8 mouse cellular contexts compared by ENCODE assay signal in genomic region chrX:7947108-7947899, GRCm38 (mm10). TPM values are rescaled to one million over a fixed set of nuclear protein-coding genes. Genes with fewer than 3 reads are reported as not detected.
DNase-seq lines count a peak whose midpoint lies in the region; ATAC-seq and TF ChIP-seq lines count a peak whose summit lies in the region.

TSS of gene Hdac6 (minus strand) at chrX:7947889.

- 0 out of 2 replicates have a peak, but pooled peaks cover 2% of the 10 kb centered on the region for H3K4me1 ChIP-seq in lung, embryonic 16.5 days (replicated peaks; ENCODE audit: control insufficient read depth, insufficient read depth, low read length)
- H3K4me1 ChIP-seq in bone marrow, adult 2 months (ENCODE audit: control insufficient read depth, insufficient read depth, low read length), result no peaks in the 10 kb centered on the region
- no peaks in the 10 kb centered on the region; the same call in 1 of the 2 replicates for H3K4me1 ChIP-seq in liver, embryonic 11.5 days (replicated peaks; ENCODE audit: control insufficient read depth, insufficient read depth, low read length)

- peak within 1 kb of the TSS; percentile 58 for H3K4me3 ChIP-seq in lung, embryonic 16.5 days (ENCODE audit: low read length)
- H3K4me3 ChIP-seq in bone marrow, adult 2 months (replicated peaks; ENCODE audit: control insufficient read depth, low read depth, low read length), result peak within 1 kb of the TSS; percentile 66
- peak within 1 kb of the TSS; percentile 52 for H3K4me3 ChIP-seq in liver, embryonic 11.5 days (ENCODE audit: low read depth, low read length)

- peak within 1 kb of the TSS; percentile 68 for H3K9ac ChIP-seq in lung, embryonic 16.5 days (ENCODE audit: low read length)
- peak within 1 kb of the TSS; percentile 63 for H3K9ac ChIP-seq in liver, embryonic 11.5 days (ENCODE audit: low read depth, low read length)

- H3K36me3 ChIP-seq in lung, embryonic 16.5 days (ENCODE audit: control insufficient read depth, insufficient read depth, low read length), result no peaks in the 10 kb centered on the region
- no peaks in the 10 kb centered on the region for H3K36me3 ChIP-seq in liver, embryonic 11.5 days (ENCODE audit: control insufficient read depth, insufficient read depth, low read length)

- H3K27me3 ChIP-seq in lung, embryonic 16.5 days (ENCODE audit: control insufficient read depth, insufficient read depth, low read depth, low read length), result no peaks in the 10 kb centered on the region
- no peaks in the 10 kb centered on the region for H3K27me3 ChIP-seq in liver, embryonic 11.5 days (replicated peaks; ENCODE audit: control insufficient read depth, insufficient read depth, low read length)

- H3K4me2 ChIP-seq in lung, embryonic 16.5 days (ENCODE audit: low read depth, low read length), result peak within 1 kb of the TSS; percentile 63
- H3K4me2 ChIP-seq in liver, embryonic 11.5 days, result peak within 1 kb of the TSS; percentile 72

- WGBS in lung, embryonic 16.5 days, result 20% methylated on average over 34 of the region's 37 CpGs
- WGBS in bone marrow, adult 2 months, result 14% methylated on average over 36 of the region's 37 CpGs
- 11% methylated on average over 35 of the region's 37 CpGs for WGBS in liver, embryonic 11.5 days

- no peak for TF ChIP-seq POLR2A in bone marrow, adult 2 months (IDR thresholded peaks at IDR 0.05; ENCODE audit: borderline replicate concordance, control insufficient read depth, low read depth, low read length)

- DNase-seq in lung, postnatal 4 days, result no peak
- DNase-seq in heart, adult 18-20 months, result peak in 1 of 2 experiments; percentile 10
- peak; percentile 18 for DNase-seq in kidney, adult 18-20 months
- no peak for DNase-seq in liver, embryonic 11.5 days (ENCODE audit: low spot score)
- peak; percentile 61 for DNase-seq in testis, postnatal 10 days (ENCODE audit: low spot score)
- no peak for DNase-seq in right cerebral cortex, postnatal 4 days

- TF ChIP-seq CTCF in bone marrow, adult 2 months (IDR thresholded peaks at IDR 0.05; ENCODE audit: control insufficient read depth, insufficient read depth, low read length), result no peak

- ATAC-seq in lung, embryonic 16.5 days (ENCODE audit: low read depth), result peak; percentile 24
- no peak for ATAC-seq in liver, embryonic 11.5 days (replicated peaks; ENCODE audit: low FRiP score)

- no peaks in the 10 kb centered on the region for H3K9me3 ChIP-seq in lung, embryonic 16.5 days (ENCODE audit: control insufficient read depth, low read length)
- H3K9me3 ChIP-seq in liver, embryonic 11.5 days (ENCODE audit: control insufficient read depth, low read length), result no peaks in the 10 kb centered on the region

- peak within 1 kb of the TSS; percentile 20; the same call in 1 of the 2 replicates for H3K27ac ChIP-seq in lung, embryonic 16.5 days (ENCODE audit: low read length)
- H3K27ac ChIP-seq in bone marrow, adult 2 months (ENCODE audit: control insufficient read depth, insufficient read depth, low read depth, low read length, poor library complexity), result peak within 1 kb of the TSS; percentile 7; the same call in 1 of the 2 replicates
- H3K27ac ChIP-seq in liver, embryonic 11.5 days (ENCODE audit: low read depth, low read length), result no peak within 1 kb of the TSS

RNA-seq across cellular contexts. Expression of gene Hdac6, which starts in this region (rescaled TPM):
- polyA plus RNA-seq in lung, embryonic 16.5 days (2015; fragmentation: Nextera tagmentation; extraction: Ambion mirVana), result 25.0 and 26.5 TPM in 2 replicates
- 8.3 and 17.0 TPM in 2 replicates for polyA plus RNA-seq in bone marrow, adult 2 months (2011; ENCODE audit: insufficient read depth, insufficient read length, low replicate concordance, missing spikeins)
- total RNA-seq in heart, adult 18-20 months (2021), result 10 to 100 TPM; 10.4 to 11.3 TPM
- polyA plus RNA-seq in liver, embryonic 11.5 days (2014; fragmentation: Nextera tagmentation; extraction: Ambion mirVana), result 21.1 and 22.5 TPM in 2 replicates

Comparison
In these comparisons a context has a peak if more than half of its experiments do, and no peak if none do; other contexts are left out.
1. DNase-seq: peak in kidney, adult 18-20 months (single experiment) and testis, postnatal 10 days (single experiment); none in lung, postnatal 4 days (0 of 2), liver, embryonic 11.5 days (single experiment) and right cerebral cortex, postnatal 4 days (single experiment).
2. Peak in every context shown above with its lines, with median percentiles within 50 percentile points of each other: H3K4me3 ChIP-seq.